Mouse (Mus musculus): Measurements from ENCODE around the gene Usp9x. TPM values are rescaled to one million over a fixed set of nuclear protein-coding genes. Genes with fewer than 3 reads are reported as not detected.

Usp9x gene
- 18.0 and 25.1 TPM in 2 replicates for polyA plus RNA-seq (2012; rRNA removed; ENCODE audit: low replicate concordance)

GRCm38 (mm10) chrX:13071241-13071775 is at the start of gene Usp9x:
Gene Usp9x (plus strand): TSS chrX:13071498.

Other genes starting within 250 kb of the Usp9x start
- 24.6 and 49.3 TPM in 2 replicates for gene Ddx3x, start 209.5 kb downstream of the Usp9x start, polyA plus RNA-seq (2012; rRNA removed; ENCODE audit: low replicate concordance)